Mouse (Mus musculus) heart, adult 2 months (tissue): ENCODE data around the gene Cypt3.

Source experiments
- CTCF ChIP-seq: fragments of 200-600 bp; IDR thresholded peaks from 2 replicates; pipeline ENCODE4 v1.8.1; 2022; ENCODE audit warnings: antibody characterized with exemption, mild to moderate bottlenecking, moderate library complexity
- EP300 ChIP-seq: fragments of 200-500 bp; IDR thresholded peaks from 2 replicates; pipeline ENCODE4 v1.6.1; 2011; ENCODE audit warnings: low read depth, low read length, control low read depth; ENCODE audit not compliant: insufficient read depth
- POLR2A ChIP-seq: fragments of 200-500 bp; IDR thresholded peaks from 2 replicates; pipeline ENCODE4 v1.6.1; 2011; ENCODE audit warnings: mild to moderate bottlenecking, low read depth, low read length, control low read depth; ENCODE audit not compliant: insufficient read depth

- TF ChIP-seq POLR2A = no peak
- TF ChIP-seq CTCF = no peak
- TF ChIP-seq EP300 = no peak
These were observed 42.9 kb upstream of the Cypt3 start for GRCm38 (mm10) chrX:153515491-153515890.
